Mouse (Mus musculus): ENCODE measurements at regions not wholly inside any gene's neighbourhood (a gene's known extent, or its start where the extent isn't known, plus 50 kb on each side); places are given as distances from the start of the nearest gene placed in this dataset.

GRCm38 (mm10) chr5:126724329-126724728, 517.3 kb upstream of the Tmem132c start:
- in situ Hi-C loops (cut with MseI, MboI): no loop called here

GRCm38 (mm10) chr5:126733470-126733869, 508.1 kb upstream of the Tmem132c start:
- in situ Hi-C loops (cut with MseI, MboI): loop anchor here in 1 of 2 experiments (5.0 kb wide), 1 partner anchor 61 kb away; no protein-coding TSS in a partner anchor

GRCm38 (mm10) chr5:126735733-126736132, 505.9 kb upstream of the Tmem132c start:
- in situ Hi-C loops (cut with MseI, MboI): no loop called here

GRCm38 (mm10) chr5:126737681-126738080, 503.9 kb upstream of the Tmem132c start:
- in situ Hi-C loops (cut with MseI, MboI): no loop called here

GRCm38 (mm10) chr5:126740861-126741410, 500.7 kb upstream of the Tmem132c start:
- in situ Hi-C loops (cut with MseI, MboI): no loop called here

- in situ Hi-C loops (cut with MseI, MboI): no loop called here
These were observed 486.5 kb upstream of the Tmem132c start for GRCm38 (mm10) chr5:126755107-126755506.

GRCm38 (mm10) chr5:126765037-126765707, 476.4 kb upstream of the Tmem132c start:
- in situ Hi-C loops (cut with MseI, MboI): no loop called here

- in situ Hi-C loops (cut with MseI, MboI): no loop called here
These were observed 472.6 kb upstream of the Tmem132c start for GRCm38 (mm10) chr5:126769031-126769430.

- in situ Hi-C loops (cut with MseI, MboI): no loop called here
These were observed 453.6 kb upstream of the Tmem132c start for GRCm38 (mm10) chr5:126787706-126788610.

GRCm38 (mm10) chr5:126799698-126800279, 441.8 kb upstream of the Tmem132c start:
- in situ Hi-C loops (cut with MseI, MboI): no loop called here

- in situ Hi-C loops (cut with MseI, MboI): no loop called here
These were observed 435.0 kb upstream of the Tmem132c start for GRCm38 (mm10) chr5:126806656-126807055.

- in situ Hi-C loops (cut with MseI, MboI): no loop called here
These were observed 425.5 kb upstream of the Tmem132c start for GRCm38 (mm10) chr5:126816069-126816468.

GRCm38 (mm10) chr5:126835440-126835839, 406.2 kb upstream of the Tmem132c start:
- in situ Hi-C loops (cut with MseI, MboI): no loop called here

- in situ Hi-C loops (cut with MseI, MboI): no loop called here
These were observed 399.0 kb upstream of the Tmem132c start for GRCm38 (mm10) chr5:126842606-126843005.

GRCm38 (mm10) chr5:126862078-126862477, 379.5 kb upstream of the Tmem132c start:
- in situ Hi-C loops (cut with MseI, MboI): no loop called here

- in situ Hi-C loops (cut with MseI, MboI): no loop called here
These were observed 365.8 kb upstream of the Tmem132c start for GRCm38 (mm10) chr5:126875842-126876241.

GRCm38 (mm10) chr5:126890710-126891109, 350.9 kb upstream of the Tmem132c start:
- in situ Hi-C loops (cut with MseI, MboI): no loop called here

- in situ Hi-C loops (cut with MseI, MboI): no loop called here
These were observed 348.5 kb upstream of the Tmem132c start for GRCm38 (mm10) chr5:126893063-126893462.

GRCm38 (mm10) chr5:126910084-126910483, 331.5 kb upstream of the Tmem132c start:
- in situ Hi-C loops (cut with MseI, MboI): no loop called here

GRCm38 (mm10) chr5:126917300-126917699, 324.3 kb upstream of the Tmem132c start:
- in situ Hi-C loops (cut with MseI, MboI): no loop called here

GRCm38 (mm10) chr5:126933466-126933865, 308.1 kb upstream of the Tmem132c start:
- in situ Hi-C loops (cut with MseI, MboI): no loop called here

GRCm38 (mm10) chr5:126944861-126945260, 296.7 kb upstream of the Tmem132c start:
- in situ Hi-C loops (cut with MseI, MboI): no loop called here

Data from mouse trophoblast stem cell (cell line).